ENCODE assay signal across 23 mouse cellular contexts in the genomic region with DNA sequence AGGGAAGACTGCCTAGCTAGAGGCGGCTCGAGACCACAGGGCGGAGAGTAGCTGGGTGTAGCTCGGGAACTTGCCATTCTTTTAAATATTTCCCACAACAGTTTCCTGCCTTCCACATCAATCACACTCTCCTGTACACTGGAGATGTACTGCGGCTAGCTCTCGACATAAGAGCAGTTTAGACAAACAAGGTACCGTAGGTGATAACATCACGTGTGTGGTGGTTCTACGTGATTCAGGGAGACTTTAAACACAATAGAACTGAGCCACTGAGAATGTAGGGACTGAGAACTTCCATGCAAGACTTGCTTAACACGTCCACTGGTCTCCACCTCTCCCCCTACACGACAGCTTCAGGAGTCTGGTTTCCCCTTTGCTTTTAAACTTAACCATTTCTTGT. TPM values are rescaled to one million over a fixed set of nuclear protein-coding genes. Genes with fewer than 3 reads are reported as not detected.
DNase-seq lines count a peak whose midpoint lies in the region; ATAC-seq and TF ChIP-seq lines count a peak whose summit lies in the region.
"Had no signal": no experiment of that assay in that cellular context is flagged by ENCODE, and none has a peak within 500 bp of the region (broad histone marks: within the 10 kb centered on the region; RNA-seq: fewer than 3 reads in every experiment).

No protein-coding gene starts in this region.

- H3K36me3 ChIP-seq in heart, embryonic 10.5 days = no peaks in the 10 kb centered on the region
- H3K36me3 ChIP-seq in heart, adult 2 months (ENCODE audit: control insufficient read depth, insufficient read depth, low read length) = no peaks in the 10 kb centered on the region
- H3K36me3 ChIP-seq: embryonic facial prominence, embryonic 15.5 days; forebrain, embryonic 15.5 days; heart, embryonic 12.5 days; hindbrain, embryonic 15.5 days had no signal

- no peak for TF ChIP-seq EP300 in heart, adult 2 months (IDR thresholded peaks at IDR 0.05; ENCODE audit: insufficient read depth, low read depth, low read length)

- DNase-seq in heart, embryonic 10.5 days (ENCODE audit: low spot score) = peak; percentile 19
- no peak for DNase-seq in heart, adult 2 months
- DNase-seq in thymus, postnatal 0 days (ENCODE audit: low spot score) = peak; percentile 18
- DNase-seq in thymus, postnatal 10 days (ENCODE audit: low spot score in 2 of 2) = no peak
- no peak for DNase-seq in retina, postnatal 1 day
- DNase-seq in left cerebral cortex, adult 2 months (ENCODE audit: extremely low spot score in 1 of 2, low spot score in 2 of 2) = no peak
- no peak for DNase-seq in cerebellum, postnatal 36 days
- DNase-seq: adrenal gland, adult 2 months; adrenal gland, postnatal 25 days; cerebellum, adult 18-20 months; cerebellum, adult 9-11 months; embryo, embryonic 11 days; gastrocnemius, postnatal 36 days; heart, adult 18-20 months; heart, postnatal 36 days had no signal

- no peak overlapping the region for H3K4me3 ChIP-seq in heart, embryonic 10.5 days
- H3K4me3 ChIP-seq in heart, adult 2 months = no peak overlapping the region
- H3K4me3 ChIP-seq in left cerebral cortex, adult 2 months = no peak overlapping the region
- H3K4me3 ChIP-seq: embryonic facial prominence, embryonic 15.5 days; erythroblast, embryonic 14.5 days; forebrain, embryonic 15.5 days; heart, embryonic 12.5 days; hindbrain, embryonic 15.5 days had no signal

- no peak for TF ChIP-seq POLR2A in heart, adult 2 months (IDR thresholded peaks at IDR 0.05; ENCODE audit: insufficient read depth, low read depth, low read length)

- no peaks in the 10 kb centered on the region for H3K27me3 ChIP-seq in heart, embryonic 10.5 days (ENCODE audit: insufficient read depth, poor library complexity, severe bottlenecking)
- H3K27me3 ChIP-seq in heart, adult 2 months (ENCODE audit: control insufficient read depth, insufficient read depth, low read length) = no peaks in the 10 kb centered on the region
- H3K27me3 ChIP-seq: embryonic facial prominence, embryonic 15.5 days; forebrain, embryonic 15.5 days; heart, embryonic 12.5 days; hindbrain, embryonic 15.5 days had no signal

- no peak overlapping the region for H3K27ac ChIP-seq in heart, embryonic 10.5 days
- H3K27ac ChIP-seq in heart, adult 2 months = no peak overlapping the region
- no peak overlapping the region for H3K27ac ChIP-seq in left cerebral cortex, adult 2 months
- H3K27ac ChIP-seq: forebrain, embryonic 15.5 days; hindbrain, embryonic 15.5 days had no signal

- H3K9me3 ChIP-seq in heart, embryonic 10.5 days = no peaks in the 10 kb centered on the region
- H3K9me3 ChIP-seq: embryonic facial prominence, embryonic 15.5 days; forebrain, embryonic 15.5 days; heart, embryonic 12.5 days; hindbrain, embryonic 15.5 days had no signal

- peaks cover 16% of the 10 kb centered on the region; the same call in 1 of the 2 replicates for H3K4me1 ChIP-seq in heart, embryonic 10.5 days
- peaks cover 3% of the 10 kb centered on the region; the same call in 1 of the 2 replicates for H3K4me1 ChIP-seq in heart, adult 2 months (ENCODE audit: control insufficient read depth, insufficient read depth, low read length)
- H3K4me1 ChIP-seq: forebrain, embryonic 15.5 days had no signal

- intact Hi-C loops in heart, adult 2 months (cut with DNase I) = no loop called here
- intact Hi-C loops in left cerebral cortex, adult 2 months (cut with DNase I) = no loop called here

- WGBS in heart, embryonic 10.5 days = 64% methylated on average over 11 of the region's 11 CpGs
- 68% methylated on average over 11 of the region's 11 CpGs for WGBS in heart, adult 2 months

- H3K9ac ChIP-seq in heart, adult 2 months (ENCODE audit: low read depth, low read length) = no peak overlapping the region
- H3K9ac ChIP-seq: embryonic facial prominence, embryonic 15.5 days; forebrain, embryonic 15.5 days; heart, embryonic 12.5 days; hindbrain, embryonic 15.5 days had no signal

- H3K79me2 ChIP-seq in heart, adult 2 months (replicated peaks; ENCODE audit: control insufficient read depth, insufficient read depth, low read length) = no peaks in the 10 kb centered on the region

- no peak for TF ChIP-seq CTCF in heart, adult 2 months (IDR thresholded peaks at IDR 0.05)
- TF ChIP-seq CTCF in left cerebral cortex, adult 2 months (IDR thresholded peaks at IDR 0.05) = no peak

- peak; percentile 44 for ATAC-seq in activated CD4-positive, CD25-positive, alpha-beta regulatory T cell, adult 4 months
- ATAC-seq: forebrain, embryonic 15.5 days; inflammation-experienced regulatory T-cells, adult 6 months had no signal

RNA-seq across cellular contexts. Expression of gene Ect2l, which starts 17.5 kb away (rescaled TPM):
- polyA plus RNA-seq in heart, embryonic 10.5 days (2016; fragmentation: Nextera tagmentation; extraction: Ambion mirVana) = 0.21 and 0.34 TPM in 2 replicates
- not detected for total RNA-seq in heart, adult 2 months (2021)
- polyA plus RNA-seq in heart, adult 2 months (2012; rRNA removed) = 0.20 and 0.29 TPM in 2 replicates
- polyA plus RNA-seq in thymus, postnatal 0 days (2015; fragmentation: Nextera tagmentation; extraction: Ambion mirVana) = 1.2 and 1.5 TPM in 2 replicates
- 1 to 10 TPM; 1.2 to 1.5 TPM for polyA plus RNA-seq in activated CD4-positive, CD25-positive, alpha-beta regulatory T cell, adult 4 months (2017; shearing (Covaris generic))
- under 1 TPM; 0.11 to 0.63 TPM for total RNA-seq in left cerebral cortex, adult 2 months (2021)
- total RNA-seq: adrenal gland, adult 2 months; adrenal gland, postnatal 25 days; heart, postnatal 36 days; MEL had no signal
- polyA plus RNA-seq: adrenal gland, adult 2 months; erythroblast, embryonic 14.5 days had no signal

RNA-seq across cellular contexts. Expression of gene Ccdc28a, which starts 41.6 kb away (rescaled TPM):
- polyA plus RNA-seq in heart, embryonic 10.5 days (2016; fragmentation: Nextera tagmentation; extraction: Ambion mirVana) = 7.7 and 8.0 TPM in 2 replicates
- total RNA-seq in heart, adult 2 months (2021) = 10 to 100 TPM; 11.7 to 17.0 TPM
- polyA plus RNA-seq in heart, adult 2 months (2012; rRNA removed) = 24.5 and 27.7 TPM in 2 replicates
- 25.9 and 29.2 TPM in 2 replicates for polyA plus RNA-seq in thymus, postnatal 0 days (2015; fragmentation: Nextera tagmentation; extraction: Ambion mirVana)
- 10 to 100 TPM; 25.8 to 38.1 TPM for polyA plus RNA-seq in activated CD4-positive, CD25-positive, alpha-beta regulatory T cell, adult 4 months (2017; shearing (Covaris generic))
- total RNA-seq in left cerebral cortex, adult 2 months (2021) = 10 to 100 TPM; 34.0 to 34.9 TPM

Comparison
In these comparisons a context has a peak if more than half of its experiments do, and no peak if none do; other contexts are left out.
1. DNase-seq: peak in heart, embryonic 10.5 days (single experiment) and thymus, postnatal 0 days (single experiment); none in heart, adult 2 months (0 of 2), thymus, postnatal 10 days (0 of 2), retina, postnatal 1 day (single experiment), left cerebral cortex, adult 2 months (0 of 2) and cerebellum, postnatal 36 days (0 of 2).